Mouse (Mus musculus) adrenal gland, postnatal 25 days (tissue): ENCODE measurements around the gene Capn15. TPM values are rescaled to one million over a fixed set of nuclear protein-coding genes. Genes with fewer than 3 reads are reported as not detected.

Source experiments
- DNase-seq: peaks from one replicate; pipeline ENCODE4 v3.0.0; 2021; ENCODE audit warnings: mixed read lengths
- long read RNA-seq: library from polyadenylated mRNA; stranded (forward); transcript quantifications from one replicate; pipeline ENCODE4 v2.0.0, GENCODE M21; 2021
- total RNA-seq: library from RNA; stranded (reverse); gene quantifications from 2 replicates; pipeline ENCODE4 v1.2.3, GENCODE M21; 2021

Gene Capn15
- 22.8 and 24.5 TPM in 2 replicates for total RNA-seq
- long read RNA-seq, partial matches to known transcripts = 2 of 4 reads
- long read RNA-seq, other reads (novel, unspliced or antisense) = 2 of 4 reads

DNA sequence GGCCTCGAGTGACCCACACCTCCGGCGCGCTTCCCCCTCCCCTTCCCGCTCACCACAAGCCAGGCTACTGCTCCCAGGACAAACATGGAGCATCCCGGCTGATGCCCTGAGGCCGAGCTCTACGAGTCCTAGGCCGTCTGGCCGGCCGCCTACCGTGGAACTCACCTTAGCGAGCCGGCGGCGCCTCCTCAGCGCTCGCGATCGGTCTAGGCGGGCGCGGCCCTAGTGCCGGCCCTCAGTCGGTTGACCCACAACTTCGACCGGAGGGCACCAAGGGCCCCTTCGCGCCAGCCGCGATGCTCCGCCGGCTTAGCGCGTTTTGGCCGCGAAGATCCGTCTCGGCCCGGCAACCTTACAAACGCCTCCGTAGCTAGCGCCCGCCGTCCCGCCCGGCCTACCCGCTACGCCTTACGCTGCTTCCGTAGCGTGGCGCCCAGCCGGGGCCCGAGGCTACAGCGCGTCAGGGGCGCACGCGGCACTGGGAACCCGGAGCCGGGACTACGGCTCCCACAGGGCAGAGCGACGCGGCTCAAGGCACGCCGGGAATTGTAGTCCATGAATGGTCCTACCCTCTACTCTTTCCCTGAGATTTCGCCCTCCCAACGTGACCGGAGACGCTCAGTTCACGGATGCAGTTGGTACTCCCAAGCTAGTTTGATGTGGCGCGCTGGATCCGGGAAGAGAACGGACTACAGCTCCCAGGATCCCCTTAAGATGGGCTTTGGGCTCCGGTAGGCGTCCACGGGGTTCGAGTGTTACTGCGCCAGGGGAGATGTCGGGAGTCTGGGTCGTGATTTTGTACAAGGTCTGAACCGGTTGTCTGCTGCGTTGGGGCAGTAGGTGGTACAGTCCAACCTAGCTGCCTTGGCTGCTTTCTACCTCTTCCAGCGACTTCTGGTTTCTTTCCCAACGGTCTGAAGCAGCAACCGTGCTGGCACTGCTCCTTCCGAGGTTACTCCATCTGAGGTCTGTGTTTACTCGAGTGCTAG lies at the start of gene Capn15:
TSS of gene Capn15 (minus strand) at position 491 of the 989 bp plus-strand sequence.
- DNase-seq = peak; percentile 93

DNA sequence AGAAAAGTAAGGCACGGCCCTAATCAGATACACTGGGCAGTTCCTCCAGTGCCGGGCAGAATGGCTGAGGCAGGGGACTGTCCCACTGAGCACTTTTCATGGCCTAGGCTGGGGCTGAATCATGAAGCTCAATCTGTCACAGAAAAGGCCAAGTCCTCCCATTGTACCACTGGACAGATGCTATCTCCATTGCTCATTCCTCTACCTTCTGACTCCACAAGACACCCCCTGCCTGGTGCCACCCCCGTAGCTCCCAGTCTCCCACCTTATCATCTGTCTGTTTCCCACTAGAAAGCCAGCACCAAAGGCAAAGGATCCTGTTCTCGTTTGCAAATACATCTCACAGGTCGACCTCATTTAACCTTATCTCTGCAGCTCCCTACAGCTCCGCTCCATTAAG lies 46.4 kb upstream of the Capn15 start:
- no peak for DNase-seq

DNA sequence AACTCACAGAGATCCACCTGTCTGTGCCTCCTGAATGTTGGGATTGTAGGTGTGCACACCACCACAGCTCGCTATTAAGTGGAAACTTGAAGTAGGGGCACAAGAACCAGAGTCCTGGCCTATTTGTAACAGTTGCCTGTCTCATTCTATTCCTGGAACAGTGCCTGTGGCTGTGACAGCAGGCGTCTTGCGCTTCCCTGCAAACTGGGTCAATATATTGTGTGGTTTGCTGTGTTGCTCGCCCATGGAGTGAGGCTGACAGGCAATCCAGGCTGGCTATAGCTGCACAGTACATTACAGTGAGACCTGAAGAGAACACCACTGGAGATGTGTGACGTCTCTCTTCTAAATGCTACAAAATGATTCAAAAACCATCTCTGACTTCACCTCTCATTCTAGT lies 46.0 kb upstream of the Capn15 start:
- DNase-seq = no peak

DNA sequence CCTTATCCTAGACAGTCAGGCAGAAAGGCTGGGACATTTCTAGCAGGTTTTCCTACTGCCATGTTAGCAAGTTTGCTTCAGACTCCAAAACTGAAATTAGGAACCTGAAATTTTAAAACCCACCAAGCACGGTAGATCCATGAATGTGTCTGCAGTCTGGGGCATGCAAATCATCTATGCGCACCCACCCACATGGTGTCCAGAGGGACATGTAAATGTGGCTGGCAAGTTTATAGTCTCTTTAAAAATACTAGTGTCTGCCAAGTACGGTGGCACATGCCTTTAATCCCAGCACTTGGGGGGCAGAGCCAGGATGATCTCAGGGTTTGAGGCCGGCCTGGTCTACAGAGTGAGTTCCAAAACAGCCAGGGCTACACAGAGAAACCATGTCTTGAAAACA lies 42.7 kb upstream of the Capn15 start:
- no peak for DNase-seq

DNA sequence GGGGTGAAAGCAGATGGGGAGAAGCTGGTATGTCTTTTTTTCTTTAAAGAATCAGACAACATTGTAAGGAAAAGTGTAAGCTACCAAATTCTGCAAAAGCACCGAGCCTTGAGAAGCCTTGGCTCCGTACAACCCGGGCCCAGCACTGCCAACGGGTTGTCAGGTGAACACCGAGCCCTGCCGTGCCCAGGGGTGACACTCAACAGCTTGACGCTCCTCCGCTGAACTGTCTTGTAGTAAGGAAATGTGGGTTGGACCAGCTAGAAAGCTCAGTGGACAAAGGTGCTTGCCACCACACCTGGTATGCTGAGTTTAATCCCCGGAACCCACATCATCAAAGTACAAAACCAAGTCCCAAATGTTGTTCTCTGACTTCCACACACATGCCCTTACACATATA lies 39.1 kb upstream of the Capn15 start:
- DNase-seq = no peak

DNA sequence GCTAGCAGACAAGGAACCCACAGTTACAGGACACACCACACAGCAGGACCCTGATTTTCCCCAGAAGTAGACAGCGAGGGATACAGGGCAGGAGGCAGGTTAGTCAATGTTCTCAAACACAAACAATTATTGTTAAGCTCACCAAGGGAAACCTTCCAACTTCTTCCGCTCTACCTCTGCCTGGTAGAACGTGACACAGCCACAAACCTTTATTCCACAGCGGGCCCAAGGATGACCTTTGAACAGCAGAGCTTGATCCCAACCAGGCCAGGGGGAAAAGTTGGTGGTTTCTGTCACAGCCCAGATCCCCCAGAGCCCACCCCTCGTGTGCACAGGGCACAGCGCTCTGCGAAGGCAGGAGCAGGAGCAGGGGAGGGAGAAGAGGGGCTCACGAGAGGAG lies 38.4 kb upstream of the Capn15 start:
- no peak for DNase-seq

DNA sequence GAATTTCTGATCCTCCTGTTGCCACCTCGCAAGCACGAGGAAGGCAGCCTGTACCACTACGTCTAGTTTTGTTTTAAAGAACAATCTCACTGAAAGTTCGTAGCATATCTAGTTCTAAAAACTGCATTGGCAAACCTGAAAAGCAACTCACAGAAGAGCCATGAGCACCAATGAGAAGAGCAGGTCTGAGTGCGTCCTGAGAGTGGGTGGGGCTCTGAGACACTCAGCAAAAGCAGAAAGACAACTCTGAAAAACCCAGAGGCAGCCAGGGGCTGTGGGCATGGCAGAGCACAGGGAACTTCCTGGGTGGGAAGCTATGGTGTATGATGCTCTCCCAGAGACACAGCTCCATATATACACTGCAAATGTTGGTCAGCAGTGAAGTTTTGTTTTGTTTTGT lies 37.6 kb upstream of the Capn15 start:
- DNase-seq = no peak

DNA sequence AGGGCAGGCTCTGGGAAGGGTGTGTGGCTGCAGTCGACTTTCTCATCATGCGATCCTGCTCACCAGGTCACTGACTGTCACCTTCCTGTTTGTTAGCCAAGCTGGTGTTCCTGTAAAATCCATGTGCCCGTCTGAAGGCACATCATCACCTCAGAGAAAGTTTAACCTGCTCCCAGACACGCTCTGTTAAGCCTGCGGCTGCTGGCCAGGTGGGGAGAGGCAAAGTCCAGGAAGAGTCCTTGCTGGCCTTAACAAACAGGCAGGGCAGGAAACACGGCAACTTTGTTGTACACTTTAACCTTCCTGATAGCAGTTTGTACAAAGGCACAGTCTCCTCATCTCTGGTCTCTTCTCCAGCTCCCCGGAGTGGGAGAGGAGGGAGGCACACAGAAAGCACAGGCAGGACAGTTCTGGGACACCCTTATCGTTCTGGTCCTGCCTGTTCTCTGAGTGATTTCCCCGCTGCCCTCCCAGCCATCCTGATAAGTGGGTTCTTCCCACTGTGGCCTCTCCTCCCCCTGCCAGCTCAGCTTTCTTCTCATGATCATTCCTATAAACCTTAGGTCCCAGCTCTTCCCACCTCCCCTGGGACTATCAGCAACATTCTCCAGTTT lies 36.2 kb upstream of the Capn15 start:
- no peak for DNase-seq

DNA sequence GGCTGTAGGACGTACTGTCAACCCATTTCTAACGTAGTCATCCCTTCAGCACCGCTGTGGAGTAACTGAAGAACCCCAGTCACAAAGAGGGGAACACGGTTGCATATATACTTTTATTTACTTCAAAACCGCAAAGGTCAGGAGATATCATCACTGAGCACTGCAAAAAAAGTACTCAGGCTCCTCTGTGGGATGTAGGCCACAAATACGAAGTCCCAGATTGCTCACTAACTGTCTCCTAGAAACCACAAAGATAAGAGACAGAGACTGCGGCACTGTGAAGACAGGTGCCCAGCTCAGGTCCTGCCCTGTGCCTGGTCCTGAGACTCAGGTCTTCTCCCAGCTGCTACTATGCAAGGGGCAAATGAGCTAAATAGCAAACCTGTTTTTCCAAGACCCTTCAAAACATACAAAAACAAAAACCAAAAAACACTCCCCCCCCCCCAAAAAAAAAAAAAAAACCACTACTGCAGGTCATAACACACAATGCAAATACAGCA lies 35.3 kb upstream of the Capn15 start:
- no peak for DNase-seq

DNA sequence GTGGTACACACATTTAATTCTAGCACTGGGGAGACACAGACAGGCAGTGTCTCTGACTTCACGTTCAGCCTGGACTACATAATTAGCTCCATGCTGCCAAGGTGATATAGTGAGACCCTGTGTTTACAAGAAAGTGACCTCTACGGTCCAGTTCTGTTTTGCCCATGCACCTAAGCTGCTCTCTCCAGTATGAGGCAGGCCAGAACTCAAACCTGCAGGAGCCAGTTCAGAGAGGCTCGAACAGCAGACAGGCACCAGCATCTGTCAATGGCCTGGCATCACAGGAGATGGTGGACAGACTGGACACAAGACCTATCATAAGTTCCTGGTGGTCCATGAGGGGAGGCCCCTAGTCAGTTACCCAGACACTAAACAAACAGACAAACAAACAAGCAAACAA lies 32.8 kb upstream of the Capn15 start:
- no peak for DNase-seq

DNA sequence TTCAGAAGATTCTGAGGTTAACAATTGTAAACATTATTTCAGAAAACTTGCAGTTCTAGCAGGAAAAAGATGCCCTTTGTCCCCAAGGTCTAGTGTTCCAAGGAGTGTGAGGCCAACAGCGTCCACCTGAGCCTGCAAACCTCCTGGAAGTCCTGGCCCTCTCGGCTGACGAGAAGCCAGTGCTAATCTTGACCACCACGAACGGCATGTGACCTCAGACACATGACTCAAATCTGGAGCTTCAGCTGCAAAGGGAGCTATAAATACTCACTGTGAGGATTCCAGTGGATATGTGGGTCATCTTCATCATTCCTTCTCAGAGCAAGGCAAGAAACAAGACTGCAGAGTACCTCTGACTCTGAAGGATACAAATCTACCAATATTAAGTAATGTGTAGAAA lies 32.4 kb upstream of the Capn15 start:
- DNase-seq = no peak

DNA sequence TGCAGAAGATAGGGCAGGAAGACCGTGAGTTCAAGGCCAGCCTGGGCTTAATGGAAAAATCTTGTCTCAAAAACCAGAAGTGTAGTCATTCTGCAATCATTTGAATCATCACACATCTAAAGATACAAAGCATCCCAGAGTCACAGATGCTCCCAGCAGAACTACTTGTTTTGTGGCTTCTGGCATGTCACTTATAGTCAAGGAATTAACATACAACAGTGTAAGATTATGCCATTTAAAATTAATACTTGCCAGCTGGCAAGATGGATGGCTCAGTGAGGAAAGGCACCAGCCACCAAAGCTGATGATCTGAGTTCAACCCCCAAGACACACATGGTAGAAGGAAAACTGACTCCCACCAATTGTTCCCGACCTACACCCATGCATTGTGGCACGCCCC lies 31.4 kb upstream of the Capn15 start:
- no peak for DNase-seq

DNA sequence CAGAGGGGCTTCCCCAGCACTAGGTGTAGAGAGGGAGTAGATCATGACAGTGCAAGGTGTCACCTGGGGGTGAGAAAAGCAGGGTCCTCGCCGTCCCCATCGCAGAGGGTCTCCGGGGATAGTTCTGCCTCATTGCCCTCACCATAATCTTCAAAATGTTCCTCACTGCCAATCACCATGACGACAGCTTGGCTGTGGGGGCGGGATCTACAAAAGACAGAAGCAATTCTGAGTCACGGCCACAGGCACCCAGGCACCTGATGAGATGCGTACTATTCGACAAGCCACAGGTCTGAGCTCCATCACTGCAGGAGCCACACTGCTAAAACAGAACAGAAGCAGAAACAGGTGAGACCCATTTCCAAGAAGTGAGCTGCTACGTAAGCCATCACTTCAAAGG lies 28.1 kb upstream of the Capn15 start:
- DNase-seq = no peak

DNA sequence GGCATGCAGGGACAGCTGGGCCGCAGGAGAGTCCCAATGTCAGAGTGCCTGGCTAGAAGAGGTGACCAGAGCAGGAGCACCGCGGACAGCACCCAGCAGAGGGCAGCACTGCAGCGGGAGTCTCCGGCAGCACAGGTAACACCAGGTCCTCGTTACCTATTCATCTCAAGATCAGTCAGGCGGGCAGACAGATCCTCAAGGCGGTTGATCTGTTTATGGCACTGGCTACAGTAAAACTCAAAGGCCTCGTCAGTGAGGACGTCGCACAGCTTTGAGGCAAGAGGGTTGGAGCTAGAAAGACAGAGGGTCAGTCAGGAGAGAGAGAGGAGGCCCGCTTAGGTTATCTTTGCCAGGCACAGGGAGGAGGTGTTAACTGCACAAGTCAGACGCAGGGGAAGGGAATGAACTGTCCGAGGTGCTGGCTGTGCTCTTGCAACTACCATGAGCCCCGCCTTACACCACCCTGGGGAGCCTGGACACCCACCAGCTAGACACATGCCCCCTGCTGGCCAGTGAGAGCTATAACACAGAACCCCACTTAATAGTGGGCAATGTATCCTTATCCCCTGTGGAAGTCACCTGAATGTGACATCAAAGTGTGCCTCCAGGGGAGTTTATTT lies 26.4 kb upstream of the Capn15 start:
- DNase-seq = peak; percentile 69

DNA sequence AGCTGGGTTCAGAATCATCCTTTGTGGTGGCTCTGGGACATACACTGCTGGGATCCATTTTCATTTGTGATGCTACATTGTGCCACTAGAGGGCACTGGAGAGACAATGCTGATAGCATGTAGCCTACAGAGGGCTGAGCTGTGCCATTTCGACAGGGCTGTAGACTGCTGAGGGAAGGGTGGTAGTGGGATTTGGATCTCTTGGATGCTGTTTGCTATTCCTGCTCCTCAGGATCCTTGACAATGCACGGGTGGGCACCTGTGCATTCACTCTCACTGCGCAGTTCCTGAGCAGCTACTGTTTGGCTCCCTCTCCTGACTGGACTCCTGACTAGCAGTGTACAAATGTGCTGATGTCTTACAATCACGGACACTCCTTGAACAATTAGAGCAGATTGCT lies 23.9 kb upstream of the Capn15 start:
- peak; percentile 57 for DNase-seq

DNA sequence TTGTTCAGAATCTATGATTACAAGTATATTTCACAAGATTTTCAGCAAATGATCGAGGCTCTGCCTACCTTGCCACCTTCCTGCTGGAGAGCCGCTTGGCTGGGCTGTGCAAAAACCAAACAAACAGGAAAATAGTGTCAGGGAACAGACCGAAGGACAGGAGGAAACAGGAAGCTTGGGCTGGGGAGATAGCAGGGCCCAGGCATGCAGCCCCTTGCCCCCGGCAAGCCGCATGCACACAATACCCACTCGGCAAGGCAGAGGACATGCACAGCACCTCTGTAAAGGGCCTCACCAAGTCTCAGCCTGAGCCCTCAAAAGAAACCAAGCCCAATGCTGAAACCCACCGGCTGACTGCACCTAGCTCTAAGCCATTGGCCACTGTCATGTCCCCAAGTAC lies 23.2 kb upstream of the Capn15 start:
- no peak for DNase-seq

DNA sequence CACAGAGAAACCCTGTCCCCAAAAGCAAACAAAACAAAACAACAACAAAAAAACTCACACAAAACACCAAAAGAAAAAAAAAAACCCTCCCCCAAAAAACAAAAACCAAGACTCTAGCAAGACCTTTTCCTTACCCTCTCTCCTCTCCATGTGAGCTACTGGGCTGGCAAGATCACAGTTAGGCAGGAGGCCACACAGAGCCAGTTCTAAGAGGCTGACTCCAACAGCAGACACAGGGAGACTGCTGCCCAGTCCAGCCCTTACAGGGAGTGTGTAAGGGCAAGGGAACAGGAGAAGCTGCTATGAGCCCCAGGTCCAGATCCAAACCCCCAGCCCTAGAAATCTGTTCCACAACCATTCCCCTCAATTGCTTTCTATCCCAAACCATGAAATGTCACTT lies 22.7 kb upstream of the Capn15 start:
- DNase-seq = no peak

DNA sequence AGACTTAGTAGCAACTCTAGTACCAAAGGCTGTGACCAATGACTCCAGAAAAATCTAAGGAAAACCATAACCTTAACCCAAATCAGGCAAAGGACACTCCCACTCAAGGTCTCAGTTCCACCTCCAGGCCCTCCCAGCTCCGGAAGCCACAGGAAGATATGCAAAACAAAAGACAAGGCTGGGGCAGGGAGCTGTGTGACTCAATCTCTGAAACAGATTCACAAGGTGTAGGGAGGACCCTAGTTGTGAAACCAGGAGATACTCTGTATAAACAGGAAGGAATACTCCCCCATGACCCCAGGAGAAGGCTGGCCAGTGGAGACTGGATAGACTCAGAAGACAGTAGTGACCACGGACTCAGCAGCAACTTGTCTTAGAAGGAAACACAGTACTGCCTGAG lies 22.1 kb upstream of the Capn15 start:
- no peak for DNase-seq

DNA sequence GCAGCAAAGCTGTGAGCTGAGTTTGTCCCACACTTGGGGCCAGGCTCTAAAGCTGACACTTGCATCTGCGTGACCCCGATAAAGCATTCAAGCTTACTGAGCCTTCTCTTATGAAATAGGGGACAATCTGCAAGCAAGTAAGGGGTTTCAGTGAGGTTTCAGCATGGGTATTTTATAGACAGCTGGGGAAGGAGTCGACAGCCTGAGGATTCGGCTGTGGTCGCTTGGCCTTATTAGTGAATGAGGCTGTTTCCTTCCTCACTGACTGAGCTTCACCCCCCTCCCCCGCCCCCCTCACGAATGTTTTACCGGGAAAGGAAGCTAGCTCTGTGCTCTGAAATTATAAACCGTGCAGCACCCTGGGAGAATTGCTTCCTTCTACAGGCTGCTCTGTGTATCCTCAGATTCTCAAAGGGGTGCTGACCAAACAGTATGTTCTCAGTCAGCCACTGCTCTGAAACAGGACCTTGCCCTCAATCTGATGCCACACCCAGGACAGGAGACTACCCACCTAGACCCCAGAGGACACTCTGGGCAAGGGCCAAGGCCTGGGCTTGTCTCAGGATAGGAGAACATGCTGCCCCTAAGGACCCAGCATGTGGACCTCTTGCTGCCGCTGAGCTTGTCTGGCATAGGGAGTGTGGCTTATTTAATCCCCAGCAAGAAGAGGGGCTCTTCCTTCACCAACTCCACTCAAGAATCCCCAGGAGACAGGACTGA lies 20.3 kb upstream of the Capn15 start:
- DNase-seq = no peak

DNA sequence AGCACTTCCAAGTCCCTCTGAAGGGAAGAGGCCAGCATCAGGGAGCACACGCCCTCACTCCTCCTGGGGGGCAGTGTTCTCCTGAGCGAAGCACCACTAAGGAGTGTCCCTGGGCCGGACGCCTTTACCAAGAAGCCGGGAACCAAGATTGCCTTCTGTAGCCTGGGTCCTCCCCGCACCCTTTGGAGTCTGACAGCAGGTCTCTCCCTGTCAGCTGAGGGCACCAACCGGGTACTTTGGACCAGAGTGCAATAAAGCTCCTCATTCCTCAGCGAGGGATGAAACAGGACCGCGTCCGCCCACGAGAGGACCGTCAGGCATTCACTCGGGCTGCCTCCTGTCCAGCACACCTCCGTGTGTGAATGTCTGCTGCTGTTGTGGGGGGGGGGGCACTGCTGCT lies 19.1 kb upstream of the Capn15 start:
- DNase-seq = no peak

DNA sequence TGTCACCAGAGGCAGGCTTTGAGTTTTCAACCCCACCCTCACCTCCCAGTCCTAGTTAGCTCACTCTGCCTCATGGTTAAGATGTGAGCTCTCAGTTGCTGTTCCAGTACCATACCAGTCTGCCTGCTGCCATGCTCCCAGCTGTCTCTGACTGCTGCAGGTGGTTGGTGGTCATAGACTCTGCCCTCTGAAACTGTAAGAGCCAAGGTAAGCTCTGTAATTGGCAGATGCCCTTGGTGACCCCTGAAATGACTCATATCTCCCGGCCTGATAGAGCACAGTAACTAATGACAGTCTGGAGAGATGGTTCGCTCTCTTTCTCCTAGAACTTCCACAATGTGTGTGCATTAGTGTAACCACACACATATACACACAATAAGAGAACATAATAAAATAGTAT lies 18.3 kb upstream of the Capn15 start:
- no peak for DNase-seq

DNA sequence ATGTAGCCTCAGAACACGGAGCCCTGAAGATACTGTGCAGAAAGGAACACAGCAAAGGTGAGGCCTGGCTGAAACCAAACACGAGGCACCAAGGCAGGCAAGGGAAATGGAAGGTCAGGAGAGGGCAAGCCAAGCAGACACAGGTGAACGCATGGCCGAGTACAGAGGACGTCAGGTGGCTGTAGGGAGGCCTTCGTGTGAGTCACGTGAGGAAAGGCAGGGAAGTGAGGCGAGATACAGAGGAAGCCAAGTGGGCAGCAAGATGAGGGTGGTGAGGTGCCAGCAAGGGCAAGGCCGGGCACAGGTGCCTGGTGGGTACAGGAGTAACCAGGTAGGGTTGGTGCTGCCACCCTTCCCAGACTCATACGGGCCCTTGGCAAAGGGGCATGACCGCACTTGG lies 12.8 kb upstream of the Capn15 start:
- DNase-seq = no peak
